8 mouse cellular contexts compared by ENCODE assay signal in genomic region chr2:172042607-172043234, GRCm38 (mm10). TPM values are rescaled to one million over a fixed set of nuclear protein-coding genes. Genes with fewer than 3 reads are reported as not detected.
DNase-seq lines count a peak whose midpoint lies in the region; ATAC-seq lines count a peak whose summit lies in the region.

No protein-coding gene starts in this region.

- peaks cover 65% of the 10 kb centered on the region for H3K27me3 ChIP-seq in kidney, embryonic 15.5 days
- H3K27me3 ChIP-seq in hindbrain, embryonic 16.5 days (replicated peaks; ENCODE audit: control insufficient read depth, insufficient read depth, low read length): peaks cover 6% of the 10 kb centered on the region; the same call in 1 of the 2 replicates
- peaks cover 52% of the 10 kb centered on the region for H3K27me3 ChIP-seq in neural tube, embryonic 13.5 days

- H3K36me3 ChIP-seq in kidney, embryonic 15.5 days: no peaks in the 10 kb centered on the region
- no peaks in the 10 kb centered on the region for H3K36me3 ChIP-seq in hindbrain, embryonic 16.5 days (ENCODE audit: control insufficient read depth, insufficient read depth, low read length)
- H3K36me3 ChIP-seq in neural tube, embryonic 13.5 days: no peaks in the 10 kb centered on the region

- WGBS in kidney, embryonic 15.5 days: under 1% methylated on average over 46 of the region's 46 CpGs
- WGBS in hindbrain, embryonic 16.5 days: 1% methylated on average over 46 of the region's 46 CpGs
- under 1% methylated on average over 46 of the region's 46 CpGs for WGBS in neural tube, embryonic 13.5 days

- H3K4me1 ChIP-seq in kidney, embryonic 15.5 days: peaks cover 20% of the 10 kb centered on the region
- peaks cover 15% of the 10 kb centered on the region for H3K4me1 ChIP-seq in hindbrain, embryonic 16.5 days (ENCODE audit: control insufficient read depth, insufficient read depth, low read depth, low read length)
- H3K4me1 ChIP-seq in neural tube, embryonic 13.5 days (replicated peaks): peaks cover 44% of the 10 kb centered on the region

- no peaks in the 10 kb centered on the region for H3K9me3 ChIP-seq in kidney, embryonic 15.5 days (replicated peaks)
- H3K9me3 ChIP-seq in hindbrain, embryonic 16.5 days (ENCODE audit: control insufficient read depth, low read length): no peaks in the 10 kb centered on the region
- no peaks in the 10 kb centered on the region for H3K9me3 ChIP-seq in neural tube, embryonic 13.5 days

- no peak overlapping the region for H3K27ac ChIP-seq in kidney, embryonic 15.5 days
- H3K27ac ChIP-seq in hindbrain, embryonic 16.5 days (ENCODE audit: low read depth, low read length): peak overlapping the region; percentile 80
- peak overlapping the region; percentile 74 for H3K27ac ChIP-seq in neural tube, embryonic 13.5 days (replicated peaks)

- H3K4me3 ChIP-seq in kidney, embryonic 15.5 days (replicated peaks): peak overlapping the region; percentile 30
- H3K4me3 ChIP-seq in hindbrain, embryonic 16.5 days (ENCODE audit: low read length): peak overlapping the region; percentile 58
- peak overlapping the region; percentile 48 for H3K4me3 ChIP-seq in neural tube, embryonic 13.5 days

- no peak overlapping the region for H3K9ac ChIP-seq in kidney, embryonic 15.5 days
- H3K9ac ChIP-seq in hindbrain, embryonic 16.5 days (ENCODE audit: low read depth, low read length): peak overlapping the region; percentile 74
- H3K9ac ChIP-seq in neural tube, embryonic 13.5 days: peak overlapping the region; percentile 72

- peak; percentile 37; the same call in 1 of the 2 replicates for ATAC-seq in kidney, embryonic 15.5 days (replicated peaks; ENCODE audit: low FRiP score)
- ATAC-seq in hindbrain, embryonic 16.5 days: 0 out of 2 replicates have a peak, but pooled peaks have one; percentile 9
- peak; percentile 37; the same call in 1 of the 2 replicates for ATAC-seq in neural tube, embryonic 13.5 days (ENCODE audit: low read depth)

- peak overlapping the region; percentile 57 for H3K4me2 ChIP-seq in kidney, embryonic 15.5 days
- H3K4me2 ChIP-seq in hindbrain, embryonic 16.5 days (ENCODE audit: low read length): peak overlapping the region; percentile 95
- peak overlapping the region; percentile 85 for H3K4me2 ChIP-seq in neural tube, embryonic 13.5 days

- DNase-seq in kidney, adult 9 months: no peak
- peak; percentile 22 for DNase-seq in embryo, embryonic 9.5 days (ENCODE audit: extremely low spot score)
- DNase-seq in ovary, postnatal 14 days (ENCODE audit: low spot score): no peak
- no peak for DNase-seq in urinary bladder, postnatal 36 days (ENCODE audit: low spot score in 2 of 2)
- no peak for DNase-seq in adipocyte (ENCODE audit: low spot score)

RNA-seq across cellular contexts. Expression of gene Cbln4, which starts 0.5 kb away (rescaled TPM):
- 4.2 and 4.6 TPM in 2 replicates for polyA plus RNA-seq in kidney, embryonic 15.5 days (2015; fragmentation: Nextera tagmentation; extraction: Ambion mirVana)
- polyA plus RNA-seq in hindbrain, embryonic 16.5 days (2015; fragmentation: Nextera tagmentation; extraction: Ambion mirVana): 41.7 and 47.6 TPM in 2 replicates
- 23.7 and 24.6 TPM in 2 replicates for polyA plus RNA-seq in neural tube, embryonic 13.5 days (2015; fragmentation: Nextera tagmentation; extraction: Ambion mirVana)
